Mouse (Mus musculus) mouse trophoblast stem cell (cell line): ENCODE measurements around the gene Slc39a5.

Experiments
- in situ Hi-C, 2 experiments: fragments of 300-500 bp; cut with MseI, MboI; formaldehyde crosslinking; loops; 2 replicates in 1 of 2; 3 replicates in 1 of 2; pipeline ENCODE4 v1.15.1; 2025

Slc39a5 gene

GRCm38 (mm10) chr10:128376455-128377211 lies 24.4 kb downstream of the Slc39a5 start, which contains the start of gene Ankrd52:
Gene Ankrd52, plus strand, starts transcription at chr10:128377115.
- in situ Hi-C loops = loop anchor here in 1 of 2 experiments (10.0 kb wide), 1 partner anchor 78 kb away; the partner anchor contains the start of gene Smarcc2

- in situ Hi-C loops = loop anchor here in 1 of 2 experiments (10.0 kb wide), 1 partner anchor 79 kb away; the partner anchor contains the start of gene Smarcc2
These were observed 25.0 kb downstream of the Slc39a5 start for GRCm38 (mm10) chr10:128376099-128376454.

GRCm38 (mm10) chr10:128374393-128374792 lies 26.6 kb downstream of the Slc39a5 start:
- in situ Hi-C loops = loop anchor here in 1 of 2 experiments (10.0 kb wide), 1 partner anchor 80 kb away; the partner anchor contains the start of gene Smarcc2

GRCm38 (mm10) chr10:128372989-128373748 lies 27.9 kb downstream of the Slc39a5 start:
- in situ Hi-C loops = loop anchor here in 1 of 2 experiments (10.0 kb wide), 1 partner anchor 82 kb away; the partner anchor contains the start of gene Smarcc2

GRCm38 (mm10) chr10:128372142-128372541 lies 28.9 kb downstream of the Slc39a5 start:
- in situ Hi-C loops = loop anchor here in 1 of 2 experiments (10.0 kb wide), 1 partner anchor 83 kb away; the partner anchor contains the start of gene Smarcc2

GRCm38 (mm10) chr10:128370601-128371000 lies 30.4 kb downstream of the Slc39a5 start:
- in situ Hi-C loops = loop anchor here in 1 of 2 experiments (10.0 kb wide), 1 partner anchor 84 kb away; the partner anchor contains the start of gene Smarcc2

GRCm38 (mm10) chr10:128370021-128370420 lies 31.0 kb downstream of the Slc39a5 start:
- in situ Hi-C loops = loop anchor here in 1 of 2 experiments (10.0 kb wide), 1 partner anchor 85 kb away; the partner anchor contains the start of gene Smarcc2

- in situ Hi-C loops = no loop called here
These were observed 31.4 kb downstream of the Slc39a5 start for GRCm38 (mm10) chr10:128369599-128369998.

- in situ Hi-C loops = no loop called here
These were observed 31.8 kb downstream of the Slc39a5 start for GRCm38 (mm10) chr10:128369218-128369543.

- in situ Hi-C loops = no loop called here
These were observed 32.4 kb downstream of the Slc39a5 start, which contains the start of gene Coq10a for GRCm38 (mm10) chr10:128368402-128369217. Gene Coq10a, minus strand, starts transcription at chr10:128368997.

GRCm38 (mm10) chr10:128367899-128368401 lies 33.1 kb downstream of the Slc39a5 start:
- in situ Hi-C loops = no loop called here

GRCm38 (mm10) chr10:128362568-128362967 lies 38.5 kb downstream of the Slc39a5 start:
- in situ Hi-C loops = no loop called here

GRCm38 (mm10) chr10:128361836-128362235 lies 39.2 kb downstream of the Slc39a5 start:
- in situ Hi-C loops = no loop called here

- in situ Hi-C loops = no loop called here
These were observed 41.8 kb downstream of the Slc39a5 start for GRCm38 (mm10) chr10:128359226-128359625.

- in situ Hi-C loops = no loop called here
These were observed 42.2 kb downstream of the Slc39a5 start for GRCm38 (mm10) chr10:128358796-128359195.

GRCm38 (mm10) chr10:128347541-128347940 lies 53.5 kb downstream of the Slc39a5 start:
- in situ Hi-C loops = no loop called here
